Mouse (Mus musculus): Measurements from ENCODE around the gene Gm11273.

- TF ChIP-seq CTCF (IDR thresholded peaks at IDR 0.05; ENCODE audit: low read depth, low read length), result no peak
- TF ChIP-seq EP300 (IDR thresholded peaks at IDR 0.05; ENCODE audit: insufficient read depth, low read depth, low read length), result no peak
- TF ChIP-seq POLR2A (IDR thresholded peaks at IDR 0.05; ENCODE audit: insufficient read depth, low read length), result no peak
Measured at GRCm38 (mm10) chr13:21542708-21543107, 41.5 kb upstream of the Gm11273 start, which contains the start of gene Olfr1366.

Measured in ES-Bruce4 (cell line).